Mouse (Mus musculus): ENCODE measurements at regions not wholly inside any gene's neighbourhood (a gene's known extent, or its start where the extent isn't known, plus 50 kb on each side); places are given as distances from the start of the nearest gene placed in this dataset.
"Not testable (repeated sequence)": the region's sequence is repeated elsewhere in the genome, so short reads cannot be mapped to it uniquely, and the experiment has no call there.

GRCm38 (mm10) chr1:165017793-165018192 is 82.5 kb upstream of the Xcl1 start:
- no peak for DNase-seq (ENCODE audit: low read depth, low spot score)

- DNase-seq (ENCODE audit: low read depth, low spot score): no peak
Measured at GRCm38 (mm10) chr1:165014328-165014727, 79.0 kb upstream of the Xcl1 start.

- DNase-seq (ENCODE audit: low read depth, low spot score): no peak
Measured at GRCm38 (mm10) chr1:165013428-165013827, 78.1 kb upstream of the Xcl1 start.

GRCm38 (mm10) chr1:165012376-165012775 is 77.0 kb upstream of the Xcl1 start:
- no peak for DNase-seq (ENCODE audit: low read depth, low spot score)

GRCm38 (mm10) chr1:164999515-164999914 is 64.2 kb upstream of the Xcl1 start:
- DNase-seq (ENCODE audit: low read depth, low spot score): no peak

- peak; percentile 55 for DNase-seq (ENCODE audit: low read depth, low spot score)
Measured at GRCm38 (mm10) chr1:164998621-164999020, 63.3 kb upstream of the Xcl1 start.

- DNase-seq (ENCODE audit: low read depth, low spot score): no peak
Measured at GRCm38 (mm10) chr1:164997660-164998059, 62.3 kb upstream of the Xcl1 start.

- no peak for DNase-seq (ENCODE audit: low read depth, low spot score)
Measured at GRCm38 (mm10) chr1:164994247-164994660, 58.9 kb upstream of the Xcl1 start.

- not testable (repeated sequence) for DNase-seq (ENCODE audit: low read depth, low spot score)
Measured at GRCm38 (mm10) chr1:164993175-164993875, 58.0 kb upstream of the Xcl1 start.

GRCm38 (mm10) chr1:164988982-164989381 is 53.7 kb upstream of the Xcl1 start:
- no peak for DNase-seq (ENCODE audit: low read depth, low spot score)

GRCm38 (mm10) chr1:164988191-164988590 is 52.9 kb upstream of the Xcl1 start:
- peak; percentile 74 for DNase-seq (ENCODE audit: low read depth, low spot score)

GRCm38 (mm10) chr1:164985521-164985920 is 50.2 kb upstream of the Xcl1 start:
- not testable (repeated sequence) for DNase-seq (ENCODE audit: low read depth, low spot score)
